Comparison of ENCODE assay signal across 24 mouse cellular contexts in the genomic region with DNA sequence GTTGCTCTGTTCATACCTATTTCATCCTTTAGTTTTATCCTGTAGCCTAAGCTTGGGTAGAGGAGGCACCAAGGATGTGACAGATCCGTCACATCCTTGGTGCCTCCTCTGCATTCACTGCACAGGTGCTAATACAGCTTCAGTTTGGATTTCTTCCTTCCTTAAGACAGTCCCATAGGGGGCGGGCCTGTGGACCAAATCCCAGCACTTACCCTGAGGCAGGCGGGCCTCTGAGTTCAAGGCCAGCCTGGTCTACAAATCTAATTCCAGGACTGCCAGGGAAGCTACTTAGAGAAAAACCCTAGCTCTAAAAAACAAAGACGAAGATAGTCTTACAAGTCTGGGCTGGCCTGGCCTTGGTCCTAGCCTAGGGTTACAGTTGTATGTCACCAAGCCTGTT. TPM values are rescaled to one million over a fixed set of nuclear protein-coding genes. Genes with fewer than 3 reads are reported as not detected.
A peak's percentile ranks its signal among the peaks of the same experiment; 100 is the strongest.
DNase-seq lines count a peak whose midpoint lies in the region; ATAC-seq and TF ChIP-seq lines count a peak whose summit lies in the region.
"Had no signal": no experiment of that assay in that cellular context is flagged by ENCODE, and none has a peak within 500 bp of the region (broad histone marks: within the 10 kb centered on the region; RNA-seq: fewer than 3 reads in every experiment).

No protein-coding gene starts in this region.

- H3K9me3 ChIP-seq in ES-Bruce4 (replicated peaks; ENCODE audit: control insufficient read depth, insufficient read depth, low read length, poor library complexity, severe bottlenecking) (no peaks in the 10 kb centered on the region), ES-E14 (ENCODE audit: control insufficient read depth, insufficient read depth, low read depth, low read length) (no peaks in the 10 kb centered on the region)
- no peaks in the 10 kb centered on the region for H3K9me3 ChIP-seq in forebrain, embryonic 16.5 days (ENCODE audit: control insufficient read depth, low read length)
- H3K9me3 ChIP-seq: embryonic facial prominence, embryonic 10.5 days; embryonic facial prominence, embryonic 12.5 days; forebrain, embryonic 13.5 days; forebrain, embryonic 15.5 days had no signal

- no peak overlapping the region for H3K4me2 ChIP-seq in forebrain, embryonic 16.5 days (ENCODE audit: low read length)
- H3K4me2 ChIP-seq: embryonic facial prominence, embryonic 12.5 days; forebrain, embryonic 13.5 days; forebrain, embryonic 15.5 days had no signal

- DNase-seq in ES-E14 (ENCODE audit: low read depth, low spot score) (no peak), ZHBTc4 (ENCODE audit: low read depth, low spot score) (peak; percentile 54)
- no peak for DNase-seq in cerebellum, postnatal 4 days (ENCODE audit: low spot score in 2 of 2)
- DNase-seq in left cerebral cortex, postnatal 4 days: no peak
- DNase-seq: adrenal gland, adult 8-10 months; adrenal gland, postnatal 14 days; adrenal gland, postnatal 36 days; cerebellum, adult 11-12 months; cerebellum, adult 2 months; cerebellum, adult 9-10 months; cerebellum, postnatal 10 days; cerebellum, postnatal 25 days had no signal

- H3K9ac ChIP-seq in ES-Bruce4 (ENCODE audit: low read depth, poor library complexity, severe bottlenecking): peak overlapping the region; percentile 30; the same call in 1 of the 2 replicates
- H3K9ac ChIP-seq in ES-E14 (ENCODE audit: insufficient read depth, low read depth, low read length, poor library complexity, severe bottlenecking): peak overlapping the region; percentile 37; the same call in 1 of the 2 replicates
- no peak overlapping the region for H3K9ac ChIP-seq in forebrain, embryonic 16.5 days (replicated peaks; ENCODE audit: low read depth, low read length)
- H3K9ac ChIP-seq: embryonic facial prominence, embryonic 12.5 days; forebrain, embryonic 13.5 days; forebrain, embryonic 15.5 days had no signal

- H3K36me3 ChIP-seq in ES-Bruce4 (ENCODE audit: control insufficient read depth, insufficient read depth, low read length, poor library complexity, severe bottlenecking) (peaks cover 30% of the 10 kb centered on the region), ES-E14 (ENCODE audit: control insufficient read depth, insufficient read depth, low read length, poor library complexity, severe bottlenecking) (peaks cover 26% of the 10 kb centered on the region)
- H3K36me3 ChIP-seq in forebrain, embryonic 16.5 days (ENCODE audit: control insufficient read depth, insufficient read depth): no peaks in the 10 kb centered on the region
- H3K36me3 ChIP-seq: embryonic facial prominence, embryonic 10.5 days; embryonic facial prominence, embryonic 12.5 days; forebrain, embryonic 15.5 days had no signal

- H3K4me3 ChIP-seq in ES-Bruce4 (ENCODE audit: low read depth, low read length) (no peak overlapping the region), ES-E14 (ENCODE audit: insufficient read depth in 1 of 2, low read depth in 1 of 2, low read length in 2 of 2, poor library complexity in 1 of 2, severe bottlenecking in 1 of 2) (peak overlapping the region; percentile 5 to 77; a peak in 1 of 4 replicates)
- H3K4me3 ChIP-seq in forebrain, embryonic 16.5 days (replicated peaks; ENCODE audit: low read length): no peak overlapping the region
- H3K4me3 ChIP-seq: embryonic facial prominence, embryonic 10.5 days; embryonic facial prominence, embryonic 12.5 days; forebrain, embryonic 13.5 days; forebrain, embryonic 15.5 days had no signal

- no peak for TF ChIP-seq EP300 in ES-Bruce4 (IDR thresholded peaks at IDR 0.05; ENCODE audit: insufficient read depth, low read depth, low read length)

- H3K4me1 ChIP-seq in ES-Bruce4 (ENCODE audit: control insufficient read depth, insufficient read depth, low read length): no peaks in the 10 kb centered on the region
- peaks cover 0 to 2% of the 10 kb centered on the region in 2 experiments; a peak in 2 of 4 replicates for H3K4me1 ChIP-seq in ES-E14 (ENCODE audit: control insufficient read depth in 2 of 2, insufficient read depth in 2 of 2, low read length in 2 of 2, poor library complexity in 1 of 2)
- H3K4me1 ChIP-seq in forebrain, embryonic 16.5 days (replicated peaks; ENCODE audit: control insufficient read depth, insufficient read depth, low read length): no peaks in the 10 kb centered on the region
- H3K4me1 ChIP-seq: embryonic facial prominence, embryonic 10.5 days; embryonic facial prominence, embryonic 12.5 days; forebrain, embryonic 13.5 days; forebrain, embryonic 15.5 days had no signal

- no peaks in the 10 kb centered on the region for H3K27me3 ChIP-seq in ES-Bruce4 (ENCODE audit: control insufficient read depth, insufficient read depth, low read length, poor library complexity, severe bottlenecking)
- H3K27me3 ChIP-seq in forebrain, embryonic 16.5 days (replicated peaks; ENCODE audit: control insufficient read depth, insufficient read depth, low read length): no peaks in the 10 kb centered on the region
- H3K27me3 ChIP-seq: embryonic facial prominence, embryonic 12.5 days; forebrain, embryonic 13.5 days; forebrain, embryonic 15.5 days had no signal

- H3K27ac ChIP-seq in ES-Bruce4 (ENCODE audit: insufficient read depth, low read length): no peak overlapping the region; the same call in 1 of the 2 replicates
- peak overlapping the region; percentile 53; the same call in 1 of the 2 replicates for H3K27ac ChIP-seq in ES-E14 (ENCODE audit: insufficient read depth, low read depth, low read length, poor library complexity, severe bottlenecking)
- no peak overlapping the region for H3K27ac ChIP-seq in forebrain, embryonic 16.5 days (ENCODE audit: low read length)
- H3K27ac ChIP-seq: embryonic facial prominence, embryonic 10.5 days; embryonic facial prominence, embryonic 12.5 days; forebrain, embryonic 13.5 days; forebrain, embryonic 15.5 days had no signal

- TF ChIP-seq POLR2A in ES-Bruce4 (IDR thresholded peaks at IDR 0.05; ENCODE audit: insufficient read depth, low read length): no peak

- intact Hi-C loops in left cerebral cortex, postnatal 4 days (cut with DNase I): no loop called here

- in situ Hi-C loops in ES-E14 (cut with MboI; ENCODE audit: low sequenced_read_pairs in 2 of 2, unreplicated experiment in 2 of 2): no loop called here

- ATAC-seq in forebrain, embryonic 16.5 days: no peak
- ATAC-seq: forebrain, embryonic 13.5 days; forebrain, embryonic 15.5 days had no signal

- 90% methylated on average over 4 of the region's 4 CpGs for WGBS in forebrain, embryonic 16.5 days

- TF ChIP-seq CTCF in ES-Bruce4 (IDR thresholded peaks at IDR 0.05; ENCODE audit: low read depth, low read length): no peak

TF ChIP-seq in ES-E14, 5 proteins besides CTCF, POLR2A, EP300 and RAD21:
- TF ChIP-seq ZC3H11A (IDR thresholded peaks at IDR 0.05; ENCODE audit: borderline replicate concordance, low read depth, low read length) (no peak), HCFC1 (IDR thresholded peaks at IDR 0.05; ENCODE audit: borderline replicate concordance, insufficient read depth, low read length) (no peak)

RNA-seq across cellular contexts. Expression of a gene that starts 2.0 kb away (rescaled TPM):
- 185 and 196 TPM in 2 replicates for polyA plus RNA-seq in ES-Bruce4 (2011; ENCODE audit: insufficient read depth, insufficient read length, low read depth, missing spikeins)
- 150 and 179 TPM in 2 replicates for total RNA-seq in ES-E14 (2012; rRNA removed)
- polyA plus RNA-seq in forebrain, embryonic 16.5 days (2015; fragmentation: Nextera tagmentation; extraction: Ambion mirVana): not detected in 2 replicates
- not detected for total RNA-seq in left cerebral cortex, postnatal 4 days (2021)
- total RNA-seq: adrenal gland, adult 18-20 months; adrenal gland, adult 8-10 months; adrenal gland, postnatal 14 days; adrenal gland, postnatal 36 days; MEL had no signal
- polyA plus RNA-seq: cerebellum, adult 2 months; cortical plate, adult 2 months; embryonic facial prominence, embryonic 10.5 days; embryonic facial prominence, embryonic 12.5 days; embryonic facial prominence, embryonic 14.5 days; forebrain, embryonic 11.5 days; forebrain, embryonic 13.5 days; forebrain, embryonic 15.5 days; frontal cortex, adult 2 months had no signal

RNA-seq across cellular contexts. Expression of a gene that starts 18.2 kb away (rescaled TPM):
- 35.1 and 44.3 TPM in 2 replicates for polyA plus RNA-seq in ES-Bruce4 (2011; ENCODE audit: insufficient read depth, insufficient read length, low read depth, missing spikeins)
- 45.2 and 74.0 TPM in 2 replicates for total RNA-seq in ES-E14 (2012; rRNA removed)
- polyA plus RNA-seq in forebrain, embryonic 16.5 days (2015; fragmentation: Nextera tagmentation; extraction: Ambion mirVana): not detected in 2 replicates
- total RNA-seq in left cerebral cortex, postnatal 4 days (2021): not detected
- total RNA-seq: adrenal gland, adult 18-20 months; adrenal gland, adult 8-10 months; adrenal gland, postnatal 14 days; adrenal gland, postnatal 36 days; MEL had no signal
- polyA plus RNA-seq: cortical plate, adult 2 months; embryonic facial prominence, embryonic 10.5 days; embryonic facial prominence, embryonic 12.5 days; embryonic facial prominence, embryonic 14.5 days; forebrain, embryonic 11.5 days; forebrain, embryonic 13.5 days; forebrain, embryonic 15.5 days; frontal cortex, adult 2 months had no signal

Comparison
In these comparisons a context has a peak if more than half of its experiments do, and no peak if none do; other contexts are left out.
1. H3K4me3 ChIP-seq: peak in ES-E14 (2 of 2); none in ES-Bruce4 (single experiment) and forebrain, embryonic 16.5 days (single experiment).
2. RNA of a gene that starts 2.0 kb away (total RNA-seq): 150 to 179 TPM in ES-E14; not detected in left cerebral cortex, postnatal 4 days; every median in the first group is over 100 times any median in the second.
3. RNA of a gene that starts 18.2 kb away (total RNA-seq): 45.2 to 74.0 TPM in ES-E14; not detected in left cerebral cortex, postnatal 4 days; every median in the first group is over 10 times any median in the second.